Mouse (Mus musculus) liver, postnatal 0 days (tissue): Measurements from ENCODE around the gene Exog.

Experiments
- CTCF ChIP-seq: sonication (generic); IDR thresholded peaks from 2 replicates; pipeline ENCODE4 v1.5.1; 2016; ENCODE audit warnings: antibody characterized with exemption, low read depth
- EP300 ChIP-seq: IDR thresholded peaks from 2 replicates; pipeline ENCODE4 v1.6.1; 2016; ENCODE audit warnings: antibody characterized with exemption, low read depth, mild to moderate bottlenecking

- no peak for TF ChIP-seq CTCF
- no peak for TF ChIP-seq EP300
These were observed 53.5 kb downstream of the Exog start for GRCm38 (mm10) chr9:119498247-119498607.
